Mouse (Mus musculus) mesoderm, embryonic 11.5 days (tissue): ENCODE results near the gene St5.
A peak's percentile ranks its signal among the peaks of the same experiment; 100 is the strongest.

ENCODE experiments used
- DNase-seq: peaks from one replicate; pipeline ENCODE4 v3.0.0-alpha.2; 2012; ENCODE audit warnings: low read depth, low spot score

Gene St5

GRCm38 (mm10) chr7:109492616-109493318 is 210.6 kb downstream of the St5 start:
- DNase-seq = no peak

GRCm38 (mm10) chr7:109484221-109484620 is 219.2 kb downstream of the St5 start:
- no peak for DNase-seq

GRCm38 (mm10) chr7:109480765-109481197 is 222.6 kb downstream of the St5 start:
- peak; percentile 29 for DNase-seq

- no peak for DNase-seq
These were observed 225.5 kb downstream of the St5 start for GRCm38 (mm10) chr7:109477926-109478325.
